Mouse (Mus musculus) bone marrow, adult 2 months (tissue): ENCODE data around the gene 4930442H23Rik.

ENCODE experiments used
- CTCF ChIP-seq: fragments of 200-500 bp; IDR thresholded peaks from 2 replicates; pipeline ENCODE4 v1.5.1; 2011; ENCODE audit warnings: low read length, control low read depth; ENCODE audit not compliant: control insufficient read depth, insufficient read depth
- POLR2A ChIP-seq: fragments of 200-500 bp; IDR thresholded peaks from 2 replicates; pipeline ENCODE4 v1.6.1; 2011; ENCODE audit warnings: low read depth, mild to moderate bottlenecking, control low read depth, low read length, borderline replicate concordance; ENCODE audit not compliant: control insufficient read depth

DNA sequence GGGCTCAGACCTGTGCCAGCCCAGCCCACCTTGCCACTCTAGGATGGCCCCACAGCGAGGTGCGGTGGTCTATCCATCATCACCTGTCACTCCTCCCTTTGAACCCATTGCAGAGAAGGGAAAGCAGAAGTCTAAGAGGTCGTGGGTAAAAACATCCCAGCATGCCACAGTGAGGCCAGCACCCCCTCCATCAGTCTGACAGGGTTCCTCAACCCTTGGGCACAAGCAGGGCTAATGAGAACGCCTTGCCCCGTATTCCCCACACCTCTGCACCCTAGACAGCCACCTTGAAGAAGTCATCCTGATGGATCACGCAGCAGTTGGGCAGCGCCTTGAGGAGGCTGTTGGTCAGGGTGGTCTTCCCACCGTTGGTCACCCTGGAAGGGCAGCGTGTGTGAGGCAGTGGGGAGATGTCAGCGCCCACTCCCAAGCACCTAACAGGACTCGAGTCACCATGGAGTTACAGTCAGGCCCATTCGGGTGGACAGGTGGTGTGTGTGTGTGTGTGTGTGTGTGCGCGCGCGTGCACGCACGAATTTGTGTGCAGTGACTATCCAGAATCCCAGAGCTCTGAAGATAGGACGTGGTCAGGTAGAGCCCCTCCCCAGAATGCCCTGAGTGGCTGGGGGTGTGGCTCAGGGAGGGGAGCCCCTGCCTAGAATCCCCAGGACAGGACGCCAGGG lies 17.1 kb upstream of the 4930442H23Rik start:
- no peak for TF ChIP-seq CTCF
- TF ChIP-seq POLR2A: no peak
